Comparison of ENCODE assay signal across 12 mouse cellular contexts in genomic region chr7:119420730-119421129, GRCm38 (mm10). TPM values are rescaled to one million over a fixed set of nuclear protein-coding genes. Genes with fewer than 3 reads are reported as not detected.
DNase-seq lines count a peak whose midpoint lies in the region; ATAC-seq and TF ChIP-seq lines count a peak whose summit lies in the region.
"Had no signal": no experiment of that assay in that cellular context is flagged by ENCODE, and none has a peak within 500 bp of the region (broad histone marks: within the 10 kb centered on the region; RNA-seq: fewer than 3 reads in every experiment).

No protein-coding gene starts in this region.

- peak; percentile 21 for DNase-seq in liver, adult 2 months (ENCODE audit: extremely low read depth, low read depth, low spot score)
- no peak for DNase-seq in liver, embryonic 11.5 days (ENCODE audit: low spot score)
- DNase-seq in forebrain, embryonic 14.5 days (ENCODE audit: low spot score), result peak; percentile 67
- DNase-seq in layer of hippocampus, postnatal 36 days, result peak; percentile 10 to 20
- peak; percentile 56 for DNase-seq in retina, embryonic 14.5 days (ENCODE audit: low spot score)
- no peak for DNase-seq in kidney, adult 8-10 months
- DNase-seq: kidney, adult 18-20 months had no signal

- no peaks in the 10 kb centered on the region for H3K79me2 ChIP-seq in liver, adult 2 months (ENCODE audit: control insufficient read depth, insufficient read depth, low read length)

- TF ChIP-seq POLR2A in liver, adult 2 months (IDR thresholded peaks at IDR 0.05; ENCODE audit: extremely low read depth, insufficient read depth, low read length), result no peak

- no peak overlapping the region for H3K27ac ChIP-seq in liver, adult 2 months (replicated peaks; ENCODE audit: insufficient read depth, low read depth, low read length)
- no peak overlapping the region for H3K27ac ChIP-seq in liver, embryonic 11.5 days (ENCODE audit: low read depth, low read length)
- no peak overlapping the region for H3K27ac ChIP-seq in forebrain, embryonic 14.5 days (ENCODE audit: low read depth, low read length)
- H3K27ac ChIP-seq: embryonic facial prominence, embryonic 13.5 days; heart, embryonic 13.5 days; left cerebral cortex, adult 2 months; liver, embryonic 14.5 days had no signal

- no peak overlapping the region for H3K4me2 ChIP-seq in liver, embryonic 11.5 days
- no peak overlapping the region for H3K4me2 ChIP-seq in forebrain, embryonic 14.5 days (ENCODE audit: low read length)
- H3K4me2 ChIP-seq: embryonic facial prominence, embryonic 13.5 days; heart, embryonic 13.5 days had no signal

- no peaks in the 10 kb centered on the region for H3K4me1 ChIP-seq in liver, adult 2 months (ENCODE audit: control insufficient read depth, insufficient read depth, low read length)
- no peaks in the 10 kb centered on the region for H3K4me1 ChIP-seq in liver, embryonic 11.5 days (replicated peaks; ENCODE audit: control insufficient read depth, insufficient read depth, low read length)
- H3K4me1 ChIP-seq in forebrain, embryonic 14.5 days (ENCODE audit: control insufficient read depth, insufficient read depth, low read length), result peaks cover 6% of the 10 kb centered on the region; the same call in 1 of the 2 replicates
- H3K4me1 ChIP-seq: embryonic facial prominence, embryonic 13.5 days; heart, embryonic 13.5 days had no signal

- no peak overlapping the region for H3K9ac ChIP-seq in liver, adult 2 months (ENCODE audit: low read depth, low read length)
- H3K9ac ChIP-seq in liver, embryonic 11.5 days (ENCODE audit: low read depth, low read length), result no peak overlapping the region
- H3K9ac ChIP-seq in forebrain, embryonic 14.5 days (ENCODE audit: low read length), result no peak overlapping the region
- H3K9ac ChIP-seq: embryonic facial prominence, embryonic 13.5 days; heart, embryonic 13.5 days; liver, embryonic 14.5 days had no signal

- ATAC-seq in liver, embryonic 11.5 days (replicated peaks; ENCODE audit: low FRiP score), result no peak; the same call in 1 of the 2 replicates
- peak; percentile 77 for ATAC-seq in forebrain, embryonic 14.5 days
- ATAC-seq in activated CD4-positive, CD25-positive, alpha-beta regulatory T cell, adult 4 months, result no peak

- H3K27me3 ChIP-seq in liver, adult 2 months (ENCODE audit: control insufficient read depth, insufficient read depth, low read length), result no peaks in the 10 kb centered on the region
- H3K27me3 ChIP-seq in liver, embryonic 11.5 days (replicated peaks; ENCODE audit: control insufficient read depth, insufficient read depth, low read length), result no peaks in the 10 kb centered on the region
- H3K27me3 ChIP-seq in forebrain, embryonic 14.5 days (replicated peaks; ENCODE audit: control insufficient read depth, insufficient read depth, low read length), result no peaks in the 10 kb centered on the region
- H3K27me3 ChIP-seq: embryonic facial prominence, embryonic 13.5 days; heart, embryonic 13.5 days had no signal

- H3K9me3 ChIP-seq in liver, embryonic 11.5 days (ENCODE audit: control insufficient read depth, low read length), result no peaks in the 10 kb centered on the region
- no peaks in the 10 kb centered on the region for H3K9me3 ChIP-seq in forebrain, embryonic 14.5 days (replicated peaks; ENCODE audit: control insufficient read depth, low read length)
- H3K9me3 ChIP-seq: embryonic facial prominence, embryonic 13.5 days; heart, embryonic 13.5 days had no signal

- no peak overlapping the region for H3K4me3 ChIP-seq in liver, adult 2 months (ENCODE audit: insufficient read depth, low read depth, low read length)
- no peak overlapping the region for H3K4me3 ChIP-seq in liver, embryonic 11.5 days (ENCODE audit: low read depth, low read length)
- no peak overlapping the region for H3K4me3 ChIP-seq in forebrain, embryonic 14.5 days (ENCODE audit: low read depth, low read length)
- H3K4me3 ChIP-seq: embryonic facial prominence, embryonic 13.5 days; heart, embryonic 13.5 days; left cerebral cortex, adult 2 months had no signal

- no peak for TF ChIP-seq CTCF in liver, adult 2 months (IDR thresholded peaks at IDR 0.05; ENCODE audit: low read depth, low read length)

- no peaks in the 10 kb centered on the region for H3K36me3 ChIP-seq in liver, adult 2 months (ENCODE audit: control insufficient read depth, insufficient read depth, low read length)
- H3K36me3 ChIP-seq in liver, embryonic 11.5 days (ENCODE audit: control insufficient read depth, insufficient read depth, low read length), result no peaks in the 10 kb centered on the region
- no peaks in the 10 kb centered on the region for H3K36me3 ChIP-seq in forebrain, embryonic 14.5 days (ENCODE audit: control insufficient read depth, insufficient read depth, low read length)
- H3K36me3 ChIP-seq: embryonic facial prominence, embryonic 13.5 days; heart, embryonic 13.5 days had no signal

- 14% methylated on average over 2 of the region's 2 CpGs for WGBS in liver, adult 2 months
- WGBS in liver, embryonic 11.5 days, result 21% methylated on average over 2 of the region's 2 CpGs
- 11% methylated on average over 2 of the region's 2 CpGs for WGBS in forebrain, embryonic 14.5 days

RNA-seq across cellular contexts. Expression of gene Gp2, which starts 38.4 kb away (rescaled TPM):
- total RNA-seq in liver, adult 2 months (2014; rRNA removed), result 1.4 and 7.9 TPM in 2 replicates
- not detected in 2 replicates for polyA plus RNA-seq in liver, adult 2 months (2012; rRNA removed)
- not detected in 2 replicates for polyA plus RNA-seq in liver, embryonic 11.5 days (2014; fragmentation: Nextera tagmentation; extraction: Ambion mirVana)
- polyA plus RNA-seq in forebrain, embryonic 14.5 days (2014; fragmentation: Nextera tagmentation; extraction: Ambion mirVana), result not detected in 2 replicates
- total RNA-seq in layer of hippocampus, postnatal 36 days (2021), result not detected
- polyA plus RNA-seq in activated CD4-positive, CD25-positive, alpha-beta regulatory T cell, adult 4 months (2017; shearing (Covaris generic)), result not detected
- total RNA-seq: left cerebral cortex, adult 2 months had no signal
- polyA plus RNA-seq: embryonic facial prominence, embryonic 13.5 days; heart, embryonic 13.5 days; liver, embryonic 14.5 days had no signal

RNA-seq across cellular contexts. Expression of gene Umod, which starts 58.4 kb away (rescaled TPM):
- total RNA-seq in liver, adult 2 months (2014; rRNA removed), result under 0.01 and 0.27 TPM in 2 replicates
- polyA plus RNA-seq in liver, adult 2 months (2012; rRNA removed), result 0.11 and 0.17 TPM in 2 replicates
- polyA plus RNA-seq in liver, embryonic 11.5 days (2014; fragmentation: Nextera tagmentation; extraction: Ambion mirVana), result not detected in 2 replicates
- not detected in 2 replicates for polyA plus RNA-seq in forebrain, embryonic 14.5 days (2014; fragmentation: Nextera tagmentation; extraction: Ambion mirVana)
- total RNA-seq in layer of hippocampus, postnatal 36 days (2021), result not detected
- polyA plus RNA-seq in activated CD4-positive, CD25-positive, alpha-beta regulatory T cell, adult 4 months (2017; shearing (Covaris generic)), result not detected
- total RNA-seq: left cerebral cortex, adult 2 months had no signal
- polyA plus RNA-seq: embryonic facial prominence, embryonic 13.5 days; heart, embryonic 13.5 days; liver, embryonic 14.5 days had no signal

Comparison
In these comparisons a context has a peak if more than half of its experiments do, and no peak if none do; other contexts are left out.
1. DNase-seq: peak in liver, adult 2 months (single experiment), forebrain, embryonic 14.5 days (single experiment), layer of hippocampus, postnatal 36 days (2 of 2) and retina, embryonic 14.5 days (single experiment); none in liver, embryonic 11.5 days (single experiment) and kidney, adult 8-10 months (0 of 2).